Mouse (Mus musculus): ENCODE data around the gene Hes1. TPM values are rescaled to one million over a fixed set of nuclear protein-coding genes. Genes with fewer than 3 reads are reported as not detected.
A peak's percentile ranks its signal among the peaks of the same experiment; 100 is the strongest.
"Not testable (repeated sequence)": the region's sequence is repeated elsewhere in the genome, so short reads cannot be mapped to it uniquely, and the experiment has no call there.

Hes1 gene
- polyA plus RNA-seq, 1 experiment from 2014 or later: 49.8 TPM

DNA sequence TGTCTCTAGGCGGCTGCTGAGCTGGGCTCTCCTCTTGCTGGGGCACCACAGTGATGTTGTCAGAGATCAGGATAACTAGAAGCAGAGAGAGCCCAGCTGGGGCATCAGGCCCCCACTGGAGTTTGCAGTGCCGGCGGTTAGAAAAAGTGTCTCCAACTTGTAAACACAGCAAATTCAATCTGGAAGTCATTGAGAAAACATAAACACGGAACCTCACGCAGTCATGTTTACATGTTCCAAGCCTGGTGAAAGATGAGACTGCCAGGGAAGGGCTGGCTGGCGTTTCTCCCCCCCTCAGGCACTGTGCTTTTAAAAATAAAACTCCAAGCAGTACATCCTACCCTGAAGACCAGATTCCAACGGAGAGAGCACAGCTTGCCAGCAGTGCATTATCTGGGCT lies 32.3 kb downstream of the Hes1 start:
- Histone ChIP-seq H3K9me3 (ENCODE audit: control insufficient read depth, low read length) (no peaks in the 10 kb centered on the region), H3K27ac (replicated peaks; ENCODE audit: low read depth, low read length) (peak overlapping the region; percentile 79), H3K4me2 (ENCODE audit: low read depth, low read length) (peak overlapping the region; percentile 33), H3K36me3 (ENCODE audit: control insufficient read depth, insufficient read depth, low read length) (no peaks in the 10 kb centered on the region), H3K4me3 (ENCODE audit: low read depth, low read length) (no peak overlapping the region), H3K4me1 (ENCODE audit: control insufficient read depth, insufficient read depth, low read length) (peaks cover 14% of the 10 kb centered on the region), H3K27me3 (replicated peaks; ENCODE audit: control insufficient read depth, insufficient read depth, low read length) (no peaks in the 10 kb centered on the region), H3K9ac (ENCODE audit: low read depth, low read length) (no peak overlapping the region)
- WGBS: 7% methylated on average over 7 of the region's 7 CpGs
- peak; percentile 86 for ATAC-seq (ENCODE audit: low read depth)
- peak; percentile 93 for DNase-seq (ENCODE audit: low spot score)

DNA sequence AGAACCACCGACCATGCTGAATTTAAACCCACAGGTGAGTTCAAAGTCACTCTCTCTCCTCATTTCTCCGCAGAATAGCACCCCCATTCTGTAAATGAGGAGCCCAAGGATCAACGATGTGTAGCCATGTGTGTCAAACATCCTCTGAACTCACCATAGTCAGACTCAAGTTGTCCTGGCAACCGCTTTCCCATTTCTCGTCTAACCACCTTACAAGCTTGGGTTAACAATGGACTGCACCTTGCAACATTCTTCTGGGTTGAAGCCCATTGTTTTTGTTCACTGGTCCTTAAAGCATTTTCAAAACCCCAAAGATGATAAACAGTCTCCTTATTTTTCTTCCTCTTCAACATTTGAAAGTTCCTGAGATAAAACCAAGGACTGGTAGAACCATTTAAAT lies 34.9 kb downstream of the Hes1 start:
- DNase-seq (ENCODE audit: low spot score) (peak; percentile 46), ATAC-seq (ENCODE audit: low read depth) (no peak)
- H3K27ac ChIP-seq (replicated peaks; ENCODE audit: low read depth, low read length): no peak overlapping the region
- no peaks in the 10 kb centered on the region for H3K9me3 ChIP-seq (ENCODE audit: control insufficient read depth, low read length)
- H3K9ac ChIP-seq (ENCODE audit: low read depth, low read length): no peak overlapping the region
- no peaks in the 10 kb centered on the region for H3K27me3 ChIP-seq (replicated peaks; ENCODE audit: control insufficient read depth, insufficient read depth, low read length)
- no peaks in the 10 kb centered on the region for H3K36me3 ChIP-seq (ENCODE audit: control insufficient read depth, insufficient read depth, low read length)
- WGBS: 77% methylated on average over 5 of the region's 5 CpGs
- H3K4me2 ChIP-seq (ENCODE audit: low read depth, low read length): no peak overlapping the region
- no peak overlapping the region for H3K4me3 ChIP-seq (ENCODE audit: low read depth, low read length)
- peaks cover 38% of the 10 kb centered on the region for H3K4me1 ChIP-seq (ENCODE audit: control insufficient read depth, insufficient read depth, low read length)

DNA sequence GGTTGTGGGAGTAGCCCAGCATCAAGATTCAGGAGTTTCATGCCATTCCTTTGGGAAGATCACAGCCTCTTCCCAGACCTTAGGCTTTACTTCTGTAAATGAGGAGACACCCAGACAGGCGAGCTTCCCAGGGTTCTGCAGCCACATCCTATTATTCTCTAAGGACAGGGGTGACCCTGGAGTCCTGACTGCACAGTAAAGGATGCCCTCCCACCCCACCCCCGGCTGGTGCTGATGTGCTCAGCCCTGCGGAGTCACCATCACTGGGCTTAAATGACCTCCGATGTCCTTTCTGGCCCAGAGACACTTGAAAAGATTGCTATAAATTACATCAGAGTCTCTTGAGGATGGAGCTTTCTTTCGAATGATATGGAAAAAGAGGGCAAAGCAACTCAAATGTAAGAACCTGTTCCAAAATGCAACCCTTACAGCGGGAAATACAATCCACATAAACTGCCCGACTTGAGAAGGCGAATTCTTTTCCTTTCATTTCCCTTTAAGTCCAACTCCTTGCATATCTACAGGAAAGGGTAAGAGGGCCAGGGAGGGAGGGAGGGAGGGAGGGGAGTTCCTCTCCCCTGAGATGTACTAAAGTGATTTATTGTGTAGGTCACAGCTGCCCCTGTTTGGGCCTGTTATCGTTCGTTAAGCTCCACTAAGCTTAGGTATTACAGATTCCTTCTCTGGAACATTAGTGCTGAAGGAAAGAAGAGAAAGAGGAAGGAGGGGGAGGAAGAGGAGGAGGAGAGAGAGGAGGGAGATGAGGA lies 38.1 kb downstream of the Hes1 start:
- Histone ChIP-seq H3K27ac (replicated peaks; ENCODE audit: low read depth, low read length) (peak overlapping the region; percentile 29), H3K27me3 (replicated peaks; ENCODE audit: control insufficient read depth, insufficient read depth, low read length) (no peaks in the 10 kb centered on the region), H3K9ac (ENCODE audit: low read depth, low read length) (no peak overlapping the region), H3K9me3 (ENCODE audit: control insufficient read depth, low read length) (no peaks in the 10 kb centered on the region), H3K4me2 (ENCODE audit: low read depth, low read length) (0 out of 2 replicates have a peak overlapping the region, but pooled peaks have one; percentile 32), H3K4me3 (ENCODE audit: low read depth, low read length) (no peak overlapping the region), H3K4me1 (ENCODE audit: control insufficient read depth, insufficient read depth, low read length) (peaks cover 25% of the 10 kb centered on the region), H3K36me3 (ENCODE audit: control insufficient read depth, insufficient read depth, low read length) (no peaks in the 10 kb centered on the region)
- peak; percentile 47; the same call in 1 of the 2 replicates for ATAC-seq (ENCODE audit: low read depth)
- 21% methylated on average over 10 of the region's 10 CpGs for WGBS
- DNase-seq (ENCODE audit: low spot score): peak; percentile 72

DNA sequence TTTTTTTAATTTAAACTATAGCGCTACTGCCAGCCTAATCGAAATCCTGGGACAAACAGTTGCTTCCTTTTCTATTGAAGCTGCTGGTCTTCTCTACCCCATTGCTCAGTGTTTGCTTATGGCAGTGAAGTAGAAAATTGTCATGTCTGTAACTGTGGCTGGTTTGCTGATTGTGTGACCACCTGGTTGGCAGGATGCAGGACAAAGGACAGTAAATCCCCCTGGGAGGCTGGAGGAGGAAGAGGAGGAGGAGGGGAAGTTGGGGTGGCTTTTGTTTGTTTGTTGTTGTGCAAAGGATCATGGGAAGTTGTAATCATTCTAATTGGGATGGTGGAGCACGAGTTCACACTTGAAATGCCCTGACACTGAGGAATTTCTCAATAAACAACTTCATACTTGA lies 38.8 kb downstream of the Hes1 start:
- Histone ChIP-seq H3K9ac (ENCODE audit: low read depth, low read length) (no peak overlapping the region), H3K4me3 (ENCODE audit: low read depth, low read length) (no peak overlapping the region), H3K27ac (replicated peaks; ENCODE audit: low read depth, low read length) (peak overlapping the region; percentile 29; the same call in 1 of the 2 replicates), H3K36me3 (ENCODE audit: control insufficient read depth, insufficient read depth, low read length) (no peaks in the 10 kb centered on the region), H3K9me3 (ENCODE audit: control insufficient read depth, low read length) (no peaks in the 10 kb centered on the region), H3K4me2 (ENCODE audit: low read depth, low read length) (peak overlapping the region; percentile 27), H3K4me1 (ENCODE audit: control insufficient read depth, insufficient read depth, low read length) (peaks cover 25% of the 10 kb centered on the region), H3K27me3 (replicated peaks; ENCODE audit: control insufficient read depth, insufficient read depth, low read length) (no peaks in the 10 kb centered on the region)
- DNase-seq (ENCODE audit: low spot score): peak; percentile 50
- ATAC-seq (ENCODE audit: low read depth): 0 out of 2 replicates have a peak, but pooled peaks have one; percentile 38
- 4% methylated on average over 3 of the region's 3 CpGs for WGBS

DNA sequence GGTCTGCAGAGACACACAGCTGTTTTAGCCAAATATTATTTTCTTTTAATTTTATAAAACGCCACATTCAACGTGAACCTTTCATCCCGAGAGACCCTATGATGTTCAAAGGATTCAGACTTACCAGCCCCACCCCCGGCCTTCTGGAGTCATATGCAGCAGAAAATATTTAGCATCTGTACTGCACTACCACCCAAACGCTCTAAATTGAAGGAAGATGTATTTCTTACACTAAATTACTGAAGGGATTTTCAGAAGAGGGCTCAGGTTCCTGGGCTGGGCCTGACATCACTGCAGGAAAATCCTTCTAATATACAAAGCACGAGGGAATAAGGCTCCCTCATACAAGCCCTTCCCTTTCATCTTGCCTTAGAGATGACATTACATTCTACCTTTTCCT lies 39.3 kb downstream of the Hes1 start:
- H3K9me3 ChIP-seq (ENCODE audit: control insufficient read depth, low read length): no peaks in the 10 kb centered on the region

DNA sequence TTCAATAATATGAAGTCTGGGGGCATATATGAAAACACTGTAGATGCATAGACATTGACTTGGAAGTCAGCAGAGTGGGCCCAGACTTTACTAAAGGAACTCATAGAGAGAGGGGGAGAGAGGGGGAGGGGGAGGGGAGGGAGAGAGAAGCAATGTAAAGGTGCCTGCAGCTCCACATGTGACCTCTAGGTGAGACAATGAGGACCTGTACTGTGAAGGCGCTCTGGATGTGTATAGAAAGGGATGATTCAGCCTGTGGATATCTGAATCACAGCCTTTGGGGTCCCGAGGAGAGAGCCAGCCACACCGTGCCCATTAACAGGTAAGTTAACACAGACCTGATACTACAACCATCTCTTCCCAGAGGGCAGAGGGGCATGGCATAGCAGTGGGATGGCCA lies 40.2 kb downstream of the Hes1 start:
- no peaks in the 10 kb centered on the region for H3K27me3 ChIP-seq (replicated peaks; ENCODE audit: control insufficient read depth, insufficient read depth, low read length)
- no peaks in the 10 kb centered on the region for H3K9me3 ChIP-seq (ENCODE audit: control insufficient read depth, low read length)
- no peak overlapping the region for H3K4me2 ChIP-seq (ENCODE audit: low read depth, low read length)
- no peak for DNase-seq (ENCODE audit: low spot score)
- no peak for ATAC-seq (ENCODE audit: low read depth)
- 87% methylated on average over 3 of the region's 3 CpGs for WGBS
- H3K36me3 ChIP-seq (ENCODE audit: control insufficient read depth, insufficient read depth, low read length): no peaks in the 10 kb centered on the region
- no peak overlapping the region for H3K4me3 ChIP-seq (ENCODE audit: low read depth, low read length)
- H3K9ac ChIP-seq (ENCODE audit: low read depth, low read length): no peak overlapping the region
- H3K4me1 ChIP-seq (ENCODE audit: control insufficient read depth, insufficient read depth, low read length): peaks cover 25% of the 10 kb centered on the region
- H3K27ac ChIP-seq (replicated peaks; ENCODE audit: low read depth, low read length): no peak overlapping the region

More for the DNA sequence above, 39.3 kb downstream of the Hes1 start:
- no peak overlapping the region for H3K4me3 ChIP-seq (ENCODE audit: low read depth, low read length)
- no peaks in the 10 kb centered on the region for H3K36me3 ChIP-seq (ENCODE audit: control insufficient read depth, insufficient read depth, low read length)
- H3K4me1 ChIP-seq (ENCODE audit: control insufficient read depth, insufficient read depth, low read length): peaks cover 25% of the 10 kb centered on the region
- ATAC-seq (ENCODE audit: low read depth): peak; percentile 51
- DNase-seq (ENCODE audit: low spot score): peak; percentile 72
- H3K27ac ChIP-seq (replicated peaks; ENCODE audit: low read depth, low read length): peak overlapping the region; percentile 29
- WGBS: 12% methylated on average over 6 of the region's 6 CpGs
- no peaks in the 10 kb centered on the region for H3K27me3 ChIP-seq (replicated peaks; ENCODE audit: control insufficient read depth, insufficient read depth, low read length)
- no peak overlapping the region for H3K9ac ChIP-seq (ENCODE audit: low read depth, low read length)
- H3K4me2 ChIP-seq (ENCODE audit: low read depth, low read length): peak overlapping the region; percentile 27

DNA sequence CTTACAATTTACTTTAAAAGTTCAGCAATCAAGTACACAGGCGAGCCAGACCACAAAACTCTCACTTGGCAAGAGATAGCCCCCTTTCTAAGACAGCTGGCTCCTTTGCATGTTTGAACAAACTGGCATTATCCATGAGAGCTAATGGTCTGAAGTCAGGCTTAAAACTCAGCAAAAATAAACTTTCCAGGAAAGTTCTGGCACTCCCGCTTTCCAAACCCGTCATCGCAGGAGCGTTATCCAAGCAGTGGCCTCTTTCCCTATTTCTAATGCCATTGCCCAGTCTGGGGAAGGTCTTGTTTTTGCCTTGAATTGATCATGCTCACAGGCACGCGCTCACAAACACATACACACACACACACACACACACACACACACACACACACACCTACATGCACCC lies 41.3 kb downstream of the Hes1 start:
- Histone ChIP-seq H3K27me3 (replicated peaks; ENCODE audit: control insufficient read depth, insufficient read depth, low read length) (no peaks in the 10 kb centered on the region), H3K9me3 (ENCODE audit: control insufficient read depth, low read length) (peaks cover 11% of the 10 kb centered on the region; the same call in 1 of the 2 replicates), H3K9ac (ENCODE audit: low read depth, low read length) (no peak overlapping the region), H3K4me3 (ENCODE audit: low read depth, low read length) (no peak overlapping the region), H3K36me3 (ENCODE audit: control insufficient read depth, insufficient read depth, low read length) (no peaks in the 10 kb centered on the region), H3K4me1 (ENCODE audit: control insufficient read depth, insufficient read depth, low read length) (peaks cover 25% of the 10 kb centered on the region), H3K4me2 (ENCODE audit: low read depth, low read length) (no peak overlapping the region), H3K27ac (replicated peaks; ENCODE audit: low read depth, low read length) (no peak overlapping the region)
- ATAC-seq (ENCODE audit: low read depth): no peak
- WGBS: 80% methylated on average over 7 of the region's 7 CpGs
- DNase-seq (ENCODE audit: low spot score): peak; percentile 82

DNA sequence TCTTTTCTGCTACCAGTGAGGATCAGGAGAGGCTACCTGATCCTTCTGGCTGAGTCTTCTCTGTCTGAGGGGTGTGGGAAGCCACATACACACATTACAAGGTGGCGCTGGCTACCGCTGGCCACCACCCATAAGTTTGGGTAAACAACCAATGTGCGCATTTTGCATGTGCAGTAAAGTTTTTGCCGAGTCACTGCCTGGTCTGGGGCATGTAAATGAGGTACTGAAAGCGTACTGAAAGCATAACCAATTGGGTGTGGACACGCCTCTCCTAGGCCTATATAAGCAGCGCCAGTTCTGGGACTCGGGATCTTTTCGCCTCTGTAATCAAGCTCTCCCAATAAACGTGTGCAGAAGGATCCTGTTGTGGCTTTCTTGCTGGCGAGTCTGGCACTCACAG lies 44.0 kb downstream of the Hes1 start:
- WGBS: 85% methylated on average over 11 of the region's 11 CpGs
- DNase-seq (ENCODE audit: low spot score); H3K4me3 ChIP-seq (ENCODE audit: low read depth, low read length); H3K9ac ChIP-seq (ENCODE audit: low read depth, low read length); H3K36me3 ChIP-seq (ENCODE audit: control insufficient read depth, insufficient read depth, low read length); H3K4me1 ChIP-seq (ENCODE audit: control insufficient read depth, insufficient read depth, low read length); H3K4me2 ChIP-seq (ENCODE audit: low read depth, low read length); H3K27ac ChIP-seq (replicated peaks; ENCODE audit: low read depth, low read length); ATAC-seq (ENCODE audit: low read depth); H3K27me3 ChIP-seq (replicated peaks; ENCODE audit: control insufficient read depth, insufficient read depth, low read length): not testable (repeated sequence)
- H3K9me3 ChIP-seq (ENCODE audit: control insufficient read depth, low read length): peaks cover 12% of the 10 kb centered on the region; the same call in 1 of the 2 replicates

DNA sequence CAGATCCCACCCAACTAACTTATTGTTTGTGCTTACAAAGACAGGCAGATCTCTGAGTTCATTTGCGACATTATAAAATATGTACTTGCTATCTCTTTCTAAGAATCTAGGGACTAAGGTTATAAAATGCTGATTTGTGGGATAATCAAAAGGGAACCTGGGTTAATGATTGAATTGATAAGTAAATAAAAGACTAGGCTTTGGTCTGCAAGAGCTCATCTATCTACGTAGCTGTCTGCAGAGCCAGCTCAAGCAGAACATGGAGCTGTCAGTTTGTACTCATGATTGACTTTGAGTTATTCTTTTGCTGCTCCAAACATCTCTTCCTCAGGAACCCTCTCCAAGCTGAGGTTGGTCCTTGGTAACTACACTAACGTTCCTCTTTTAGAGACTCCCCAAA lies 46.3 kb downstream of the Hes1 start:
- DNase-seq (ENCODE audit: low spot score) (no peak), ATAC-seq (ENCODE audit: low read depth) (no peak)
- Histone ChIP-seq H3K9ac (ENCODE audit: low read depth, low read length) (no peak overlapping the region), H3K27ac (replicated peaks; ENCODE audit: low read depth, low read length) (no peak overlapping the region), H3K36me3 (ENCODE audit: control insufficient read depth, insufficient read depth, low read length) (no peaks in the 10 kb centered on the region), H3K4me3 (ENCODE audit: low read depth, low read length) (no peak overlapping the region), H3K4me2 (ENCODE audit: low read depth, low read length) (no peak overlapping the region), H3K9me3 (ENCODE audit: control insufficient read depth, low read length) (peaks cover 12% of the 10 kb centered on the region; the same call in 1 of the 2 replicates), H3K27me3 (replicated peaks; ENCODE audit: control insufficient read depth, insufficient read depth, low read length) (no peaks in the 10 kb centered on the region), H3K4me1 (ENCODE audit: control insufficient read depth, insufficient read depth, low read length) (peaks cover 8% of the 10 kb centered on the region)
- 95% methylated on average over 3 of the region's 3 CpGs for WGBS

Data from embryonic facial prominence, embryonic 14.5 days (tissue).